Mouse (Mus musculus): Measurements from ENCODE around the gene Mettl8.

DNA sequence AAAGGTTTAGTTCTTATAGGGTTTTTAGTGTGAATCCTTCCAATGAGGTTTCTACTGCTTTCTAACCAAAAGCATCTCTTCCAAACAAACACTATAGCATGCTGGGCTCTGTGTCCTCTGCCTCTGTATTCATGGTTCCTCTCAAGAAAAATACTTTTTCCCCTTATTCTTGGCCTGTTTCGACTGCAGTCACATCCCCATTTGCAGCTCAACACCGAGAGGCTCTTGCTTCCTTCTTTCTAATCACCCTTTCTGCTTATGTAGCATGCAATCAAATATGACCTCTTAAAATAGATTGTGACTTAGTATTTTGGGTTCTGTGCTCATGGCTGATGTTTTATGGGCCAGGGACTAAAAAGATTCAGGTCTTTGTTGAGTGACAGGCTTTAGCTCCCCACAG, 87.1 kb downstream of the Mettl8 start:
- no peak for TF ChIP-seq CTCF (IDR thresholded peaks at IDR 0.05; ENCODE audit: low read depth)
- no peak for TF ChIP-seq EP300 (IDR thresholded peaks at IDR 0.05; ENCODE audit: low read depth)
